Comparison of ENCODE assay signal across 19 mouse cellular contexts in the genomic region with DNA sequence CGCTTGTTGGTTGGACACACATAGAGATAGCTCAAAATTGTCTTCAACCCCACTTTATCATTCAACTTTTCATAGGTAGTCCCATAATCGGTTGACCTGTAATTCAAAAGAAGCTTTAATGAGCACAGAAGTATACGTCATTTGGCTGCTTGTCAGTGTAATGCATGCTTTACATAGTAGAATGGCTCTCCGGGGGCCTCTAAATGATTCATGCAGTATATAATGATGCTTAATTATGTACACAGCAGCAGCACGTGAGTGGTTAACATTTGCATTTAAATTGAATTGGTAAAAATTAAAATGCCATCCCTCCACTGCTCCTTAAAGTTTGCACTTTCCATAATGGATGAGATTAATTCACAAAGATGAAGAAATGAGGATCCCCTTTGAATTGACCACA.
DNase-seq lines count a peak whose midpoint lies in the region; ATAC-seq lines count a peak whose summit lies in the region.
"Had no signal": no experiment of that assay in that cellular context is flagged by ENCODE, and none has a peak within 500 bp of the region (broad histone marks: within the 10 kb centered on the region; RNA-seq: fewer than 3 reads in every experiment).

No protein-coding gene starts in this region.

- no peak overlapping the region for H3K9ac ChIP-seq in forebrain, embryonic 12.5 days
- H3K9ac ChIP-seq in forebrain, embryonic 15.5 days (replicated peaks): no peak overlapping the region
- no peak overlapping the region for H3K9ac ChIP-seq in hindbrain, embryonic 12.5 days
- no peak overlapping the region for H3K9ac ChIP-seq in midbrain, embryonic 13.5 days (replicated peaks)
- H3K9ac ChIP-seq: embryonic facial prominence, embryonic 12.5 days; heart, embryonic 15.5 days had no signal

- no peaks in the 10 kb centered on the region for H3K9me3 ChIP-seq in forebrain, embryonic 12.5 days
- no peaks in the 10 kb centered on the region for H3K9me3 ChIP-seq in forebrain, embryonic 15.5 days
- H3K9me3 ChIP-seq in hindbrain, embryonic 12.5 days (replicated peaks): no peaks in the 10 kb centered on the region
- H3K9me3 ChIP-seq in hindbrain, embryonic 10.5 days: no peaks in the 10 kb centered on the region
- no peaks in the 10 kb centered on the region for H3K9me3 ChIP-seq in midbrain, embryonic 13.5 days
- H3K9me3 ChIP-seq in midbrain, embryonic 10.5 days (replicated peaks): no peaks in the 10 kb centered on the region
- H3K9me3 ChIP-seq: embryonic facial prominence, embryonic 12.5 days; heart, embryonic 15.5 days had no signal

- 37% methylated on average over 5 of the region's 5 CpGs for WGBS in forebrain, embryonic 12.5 days
- WGBS in forebrain, embryonic 15.5 days: 24% methylated on average over 5 of the region's 5 CpGs
- 60% methylated on average over 5 of the region's 5 CpGs for WGBS in hindbrain, embryonic 12.5 days
- WGBS in hindbrain, embryonic 10.5 days: 81% methylated on average over 5 of the region's 5 CpGs
- 59% methylated on average over 5 of the region's 5 CpGs for whole genome bisulfite sequencing in midbrain, embryonic 13.5 days
- WGBS in midbrain, embryonic 10.5 days: 86% methylated on average over 5 of the region's 5 CpGs

- ATAC-seq in forebrain, embryonic 12.5 days (ENCODE audit: low FRiP score): peak; percentile 76; the same call in 1 of the 2 replicates
- no peak for ATAC-seq in forebrain, embryonic 15.5 days (replicated peaks)
- ATAC-seq in hindbrain, embryonic 12.5 days (ENCODE audit: low FRiP score): peak; percentile 69; the same call in 1 of the 2 replicates
- ATAC-seq in midbrain, embryonic 13.5 days: 0 out of 2 replicates have a peak, but pooled peaks have one; percentile 56
- ATAC-seq: intestine, embryonic 16.5 days had no signal

- no peaks in the 10 kb centered on the region for H3K27me3 ChIP-seq in forebrain, embryonic 12.5 days
- no peaks in the 10 kb centered on the region for H3K27me3 ChIP-seq in forebrain, embryonic 15.5 days
- H3K27me3 ChIP-seq in hindbrain, embryonic 12.5 days: no peaks in the 10 kb centered on the region
- no peaks in the 10 kb centered on the region for H3K27me3 ChIP-seq in hindbrain, embryonic 10.5 days (ENCODE audit: insufficient read depth, poor library complexity, severe bottlenecking)
- no peaks in the 10 kb centered on the region for H3K27me3 ChIP-seq in midbrain, embryonic 13.5 days
- H3K27me3 ChIP-seq in midbrain, embryonic 10.5 days (ENCODE audit: low read depth, poor library complexity, severe bottlenecking): no peaks in the 10 kb centered on the region
- H3K27me3 ChIP-seq: embryonic facial prominence, embryonic 12.5 days; heart, embryonic 15.5 days had no signal

- no peak for DNase-seq in hindbrain, embryonic 10.5 days (ENCODE audit: low spot score)
- DNase-seq in midbrain, embryonic 10.5 days (ENCODE audit: low spot score): no peak
- peak; percentile 34 for DNase-seq in retina, postnatal 1 day
- DNase-seq in retina, embryonic 14.5 days (ENCODE audit: low spot score): no peak
- DNase-seq: adrenal gland, postnatal 10 days; cerebellum, adult 11-12 months; cerebellum, adult 9-10 months; cerebellum, postnatal 25 days; gastrocnemius, postnatal 14 days; heart, adult 2 months; heart, postnatal 14 days had no signal

- no peak overlapping the region for H3K4me2 ChIP-seq in forebrain, embryonic 12.5 days
- no peak overlapping the region for H3K4me2 ChIP-seq in forebrain, embryonic 15.5 days (replicated peaks)
- no peak overlapping the region for H3K4me2 ChIP-seq in hindbrain, embryonic 12.5 days (replicated peaks)
- H3K4me2 ChIP-seq in midbrain, embryonic 13.5 days (replicated peaks): no peak overlapping the region
- H3K4me2 ChIP-seq: embryonic facial prominence, embryonic 12.5 days; heart, embryonic 11.5 days; heart, embryonic 15.5 days had no signal

- no peak overlapping the region for H3K4me3 ChIP-seq in forebrain, embryonic 12.5 days (replicated peaks)
- no peak overlapping the region for H3K4me3 ChIP-seq in forebrain, embryonic 15.5 days
- H3K4me3 ChIP-seq in hindbrain, embryonic 12.5 days: no peak overlapping the region
- H3K4me3 ChIP-seq in hindbrain, embryonic 10.5 days: no peak overlapping the region
- no peak overlapping the region for H3K4me3 ChIP-seq in midbrain, embryonic 13.5 days (replicated peaks)
- no peak overlapping the region for H3K4me3 ChIP-seq in midbrain, embryonic 10.5 days
- H3K4me3 ChIP-seq: embryonic facial prominence, embryonic 12.5 days; heart, adult 2 months; heart, embryonic 15.5 days had no signal

- H3K4me1 ChIP-seq in forebrain, embryonic 12.5 days: peaks cover 14% of the 10 kb centered on the region; the same call in 1 of the 2 replicates
- peaks cover 26% of the 10 kb centered on the region for H3K4me1 ChIP-seq in forebrain, embryonic 15.5 days
- H3K4me1 ChIP-seq in hindbrain, embryonic 12.5 days: no peaks in the 10 kb centered on the region
- H3K4me1 ChIP-seq in hindbrain, embryonic 10.5 days (replicated peaks): no peaks in the 10 kb centered on the region
- H3K4me1 ChIP-seq in midbrain, embryonic 13.5 days (replicated peaks): peaks cover 12% of the 10 kb centered on the region
- H3K4me1 ChIP-seq in midbrain, embryonic 10.5 days: 0 out of 2 replicates have a peak, but pooled peaks cover 3% of the 10 kb centered on the region
- H3K4me1 ChIP-seq: embryonic facial prominence, embryonic 12.5 days had no signal

- H3K27ac ChIP-seq in forebrain, embryonic 12.5 days: no peak overlapping the region
- H3K27ac ChIP-seq in forebrain, embryonic 15.5 days (replicated peaks): no peak overlapping the region
- no peak overlapping the region for H3K27ac ChIP-seq in hindbrain, embryonic 12.5 days
- H3K27ac ChIP-seq in hindbrain, embryonic 10.5 days: no peak overlapping the region
- H3K27ac ChIP-seq in midbrain, embryonic 13.5 days: no peak overlapping the region
- no peak overlapping the region for H3K27ac ChIP-seq in midbrain, embryonic 10.5 days (replicated peaks)
- H3K27ac ChIP-seq: embryonic facial prominence, embryonic 12.5 days; heart, adult 2 months; heart, embryonic 15.5 days had no signal

- H3K36me3 ChIP-seq in forebrain, embryonic 12.5 days (replicated peaks): no peaks in the 10 kb centered on the region
- no peaks in the 10 kb centered on the region for H3K36me3 ChIP-seq in forebrain, embryonic 15.5 days
- no peaks in the 10 kb centered on the region for H3K36me3 ChIP-seq in hindbrain, embryonic 12.5 days
- no peaks in the 10 kb centered on the region for H3K36me3 ChIP-seq in hindbrain, embryonic 10.5 days
- no peaks in the 10 kb centered on the region for H3K36me3 ChIP-seq in midbrain, embryonic 13.5 days
- no peaks in the 10 kb centered on the region for H3K36me3 ChIP-seq in midbrain, embryonic 10.5 days
- H3K36me3 ChIP-seq: embryonic facial prominence, embryonic 12.5 days; heart, embryonic 15.5 days had no signal
